Mouse (Mus musculus): ENCODE measurements around the gene Mapkapk2. TPM values are rescaled to one million over a fixed set of nuclear protein-coding genes. Genes with fewer than 3 reads are reported as not detected.
"Not testable (repeated sequence)": the region's sequence is repeated elsewhere in the genome, so short reads cannot be mapped to it uniquely, and the experiment has no call there.

Gene Mapkapk2
- 9.1 and 15.7 TPM in 2 replicates for polyA plus RNA-seq (2015; fragmentation: Nextera tagmentation; extraction: Ambion mirVana)

DNA sequence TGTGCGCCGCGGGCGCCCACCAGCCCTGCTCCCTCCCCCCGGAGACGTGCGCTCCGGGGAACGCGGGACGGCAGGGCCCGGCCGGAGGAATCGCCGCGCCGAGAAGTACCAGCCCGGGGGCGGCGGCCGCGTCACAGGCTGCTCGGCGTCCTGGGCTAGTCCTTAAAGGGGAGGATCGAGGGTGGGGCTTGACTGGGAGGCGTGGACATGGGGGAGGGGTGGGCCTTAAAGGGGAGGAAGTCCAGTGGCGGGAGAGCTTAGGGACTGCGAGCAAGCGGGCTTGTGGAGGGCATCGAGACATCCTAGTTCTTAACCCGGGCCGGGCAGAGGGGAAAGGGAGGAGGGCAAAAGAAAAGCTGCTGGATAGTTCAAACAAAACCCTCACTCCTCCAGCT lies at the start of gene Mapkapk2:
Mapkapk2 (minus strand) TSS at position 127 of the 395 bp plus-strand sequence.
- WGBS: 1% methylated on average over 27 of the region's 32 CpGs

DNA sequence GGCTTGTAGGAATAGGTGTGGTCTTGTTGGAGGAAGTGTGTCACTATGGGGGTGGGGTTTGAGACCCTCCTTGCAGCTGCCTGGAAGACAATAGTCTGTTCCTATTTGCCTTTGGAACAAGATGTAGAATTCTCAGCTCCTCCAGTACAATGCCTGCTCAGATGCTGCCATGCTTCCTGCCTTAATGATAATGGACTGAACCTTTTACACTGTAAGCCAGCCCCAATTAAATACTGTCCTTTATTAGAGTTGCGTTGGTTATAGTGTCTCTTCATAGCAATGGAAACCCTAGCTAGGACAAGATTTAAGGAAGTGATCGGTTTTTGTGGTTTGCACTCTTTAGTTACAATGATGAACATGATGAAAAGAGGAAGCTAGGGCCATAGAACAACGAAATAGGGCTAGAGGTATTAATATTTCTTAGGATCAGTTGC lies 48.6 kb upstream of the Mapkapk2 start:
- Histone ChIP-seq H3K4me2 (ENCODE audit: low read length) (no peak overlapping the region), H3K9me3 (ENCODE audit: control insufficient read depth, low read length) (no peaks in the 10 kb centered on the region), H3K9ac (ENCODE audit: low read depth, low read length) (no peak overlapping the region), H3K36me3 (ENCODE audit: control insufficient read depth, insufficient read depth, low read length) (no peaks in the 10 kb centered on the region), H3K27me3 (replicated peaks; ENCODE audit: control insufficient read depth, insufficient read depth, low read length) (no peaks in the 10 kb centered on the region), H3K4me1 (ENCODE audit: control insufficient read depth, insufficient read depth, low read depth, low read length) (no peaks in the 10 kb centered on the region), H3K27ac (ENCODE audit: low read depth, low read length) (no peak overlapping the region), H3K4me3 (ENCODE audit: low read length) (no peak overlapping the region)
- ATAC-seq: no peak
- 89% methylated on average over 3 of the region's 3 CpGs for WGBS

More for the DNA sequence above, at the start of gene Mapkapk2:
- Histone ChIP-seq H3K4me3 (ENCODE audit: low read length) (peak within 1 kb of the TSS; percentile 91), H3K27ac (ENCODE audit: low read depth, low read length) (peak within 1 kb of the TSS; percentile 80), H3K4me1 (ENCODE audit: control insufficient read depth, insufficient read depth, low read depth, low read length) (peaks cover 18% of the 10 kb centered on the region), H3K4me2 (ENCODE audit: low read length) (peak within 1 kb of the TSS; percentile 90), H3K27me3 (replicated peaks; ENCODE audit: control insufficient read depth, insufficient read depth, low read length) (no peaks in the 10 kb centered on the region), H3K36me3 (ENCODE audit: control insufficient read depth, insufficient read depth, low read length) (no peaks in the 10 kb centered on the region), H3K9ac (ENCODE audit: low read depth, low read length) (peak within 1 kb of the TSS; percentile 88), H3K9me3 (ENCODE audit: control insufficient read depth, low read length) (no peaks in the 10 kb centered on the region)
- peak; percentile 96 for ATAC-seq

DNA sequence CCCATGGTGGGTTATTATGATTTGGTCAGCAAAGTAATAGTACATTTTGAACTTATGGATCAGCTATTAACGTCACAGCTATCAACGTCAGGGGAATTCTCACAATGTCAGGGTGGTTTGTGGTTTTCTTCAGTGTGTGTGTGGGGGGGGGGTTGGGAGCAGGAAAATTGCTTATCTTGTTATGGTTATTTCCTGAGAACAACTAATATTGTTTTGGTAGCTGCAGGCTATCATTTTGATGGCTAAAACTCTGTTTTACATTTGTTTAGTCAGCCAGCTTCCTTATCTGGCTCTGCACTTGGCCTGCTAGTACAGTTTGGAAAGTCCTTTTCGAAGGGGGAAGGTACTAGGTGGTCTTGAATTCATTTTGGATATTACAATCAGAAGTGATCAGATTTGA lies 47.6 kb upstream of the Mapkapk2 start:
- H3K9ac ChIP-seq (ENCODE audit: low read depth, low read length); H3K9me3 ChIP-seq (ENCODE audit: control insufficient read depth, low read length); H3K27ac ChIP-seq (ENCODE audit: low read depth, low read length); H3K4me3 ChIP-seq (ENCODE audit: low read length); H3K27me3 ChIP-seq (replicated peaks; ENCODE audit: control insufficient read depth, insufficient read depth, low read length); H3K4me2 ChIP-seq (ENCODE audit: low read length); H3K4me1 ChIP-seq (ENCODE audit: control insufficient read depth, insufficient read depth, low read depth, low read length); H3K36me3 ChIP-seq (ENCODE audit: control insufficient read depth, insufficient read depth, low read length); ATAC-seq: not testable (repeated sequence)
- WGBS: 89% methylated on average over 3 of the region's 3 CpGs

DNA sequence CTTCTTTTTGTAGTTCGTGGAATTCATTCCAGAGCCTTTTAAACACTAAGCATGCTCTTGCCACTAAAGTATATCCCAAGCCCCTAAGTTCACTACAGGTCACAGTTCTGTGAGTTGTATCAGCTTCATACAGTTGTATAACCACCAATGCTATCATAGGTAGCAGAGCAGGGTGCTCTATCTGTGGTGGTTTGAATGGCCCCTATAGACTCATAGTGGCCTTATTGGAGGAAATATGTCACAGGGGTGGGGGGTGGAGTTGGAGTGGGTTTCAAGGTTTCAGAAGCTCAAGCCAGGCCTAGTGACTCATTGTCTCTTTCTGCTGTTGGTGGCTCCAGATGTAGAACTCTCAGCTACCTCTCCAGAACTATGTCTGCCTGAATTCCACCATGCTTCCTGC lies 44.8 kb upstream of the Mapkapk2 start:
- no peaks in the 10 kb centered on the region for H3K9me3 ChIP-seq (ENCODE audit: control insufficient read depth, low read length)
- H3K27ac ChIP-seq (ENCODE audit: low read depth, low read length): no peak overlapping the region
- no peaks in the 10 kb centered on the region for H3K27me3 ChIP-seq (replicated peaks; ENCODE audit: control insufficient read depth, insufficient read depth, low read length)
- H3K4me1 ChIP-seq (ENCODE audit: control insufficient read depth, insufficient read depth, low read depth, low read length): peaks cover 4% of the 10 kb centered on the region; the same call in 1 of the 2 replicates
- H3K9ac ChIP-seq (ENCODE audit: low read depth, low read length): no peak overlapping the region
- no peaks in the 10 kb centered on the region for H3K36me3 ChIP-seq (ENCODE audit: control insufficient read depth, insufficient read depth, low read length)
- no peak overlapping the region for H3K4me2 ChIP-seq (ENCODE audit: low read length)
- ATAC-seq: no peak
- 97% methylated on average over 1 of the region's 1 CpGs for WGBS
- H3K4me3 ChIP-seq (ENCODE audit: low read length): no peak overlapping the region

DNA sequence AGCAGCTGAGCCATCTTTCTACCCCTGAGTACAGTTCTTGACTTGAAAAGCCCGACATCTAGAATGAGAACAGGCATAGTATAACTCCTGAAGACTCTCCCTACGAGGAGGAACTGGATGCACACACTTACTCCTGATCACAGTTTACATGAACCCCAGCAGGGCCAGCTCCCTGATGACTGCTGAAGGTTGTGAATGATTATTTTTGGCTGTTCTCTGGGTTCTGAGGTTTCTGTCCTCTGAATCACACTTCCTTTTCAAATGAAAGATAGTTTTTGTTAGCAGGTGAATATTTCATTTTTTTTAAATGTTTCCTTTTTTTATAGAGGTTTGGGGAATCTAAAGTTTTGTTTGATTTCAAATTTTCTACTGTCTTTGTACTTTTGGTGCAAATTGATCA lies 43.8 kb upstream of the Mapkapk2 start:
- H3K27me3 ChIP-seq (replicated peaks; ENCODE audit: control insufficient read depth, insufficient read depth, low read length): no peaks in the 10 kb centered on the region
- 76% methylated on average over 2 of the region's 2 CpGs for WGBS
- H3K4me3 ChIP-seq (ENCODE audit: low read length): no peak overlapping the region
- H3K4me2 ChIP-seq (ENCODE audit: low read length): no peak overlapping the region
- no peaks in the 10 kb centered on the region for H3K36me3 ChIP-seq (ENCODE audit: control insufficient read depth, insufficient read depth, low read length)
- H3K9me3 ChIP-seq (ENCODE audit: control insufficient read depth, low read length): no peaks in the 10 kb centered on the region
- no peak overlapping the region for H3K27ac ChIP-seq (ENCODE audit: low read depth, low read length)
- ATAC-seq: no peak
- no peak overlapping the region for H3K9ac ChIP-seq (ENCODE audit: low read depth, low read length)
- H3K4me1 ChIP-seq (ENCODE audit: control insufficient read depth, insufficient read depth, low read depth, low read length): peaks cover 6% of the 10 kb centered on the region

DNA sequence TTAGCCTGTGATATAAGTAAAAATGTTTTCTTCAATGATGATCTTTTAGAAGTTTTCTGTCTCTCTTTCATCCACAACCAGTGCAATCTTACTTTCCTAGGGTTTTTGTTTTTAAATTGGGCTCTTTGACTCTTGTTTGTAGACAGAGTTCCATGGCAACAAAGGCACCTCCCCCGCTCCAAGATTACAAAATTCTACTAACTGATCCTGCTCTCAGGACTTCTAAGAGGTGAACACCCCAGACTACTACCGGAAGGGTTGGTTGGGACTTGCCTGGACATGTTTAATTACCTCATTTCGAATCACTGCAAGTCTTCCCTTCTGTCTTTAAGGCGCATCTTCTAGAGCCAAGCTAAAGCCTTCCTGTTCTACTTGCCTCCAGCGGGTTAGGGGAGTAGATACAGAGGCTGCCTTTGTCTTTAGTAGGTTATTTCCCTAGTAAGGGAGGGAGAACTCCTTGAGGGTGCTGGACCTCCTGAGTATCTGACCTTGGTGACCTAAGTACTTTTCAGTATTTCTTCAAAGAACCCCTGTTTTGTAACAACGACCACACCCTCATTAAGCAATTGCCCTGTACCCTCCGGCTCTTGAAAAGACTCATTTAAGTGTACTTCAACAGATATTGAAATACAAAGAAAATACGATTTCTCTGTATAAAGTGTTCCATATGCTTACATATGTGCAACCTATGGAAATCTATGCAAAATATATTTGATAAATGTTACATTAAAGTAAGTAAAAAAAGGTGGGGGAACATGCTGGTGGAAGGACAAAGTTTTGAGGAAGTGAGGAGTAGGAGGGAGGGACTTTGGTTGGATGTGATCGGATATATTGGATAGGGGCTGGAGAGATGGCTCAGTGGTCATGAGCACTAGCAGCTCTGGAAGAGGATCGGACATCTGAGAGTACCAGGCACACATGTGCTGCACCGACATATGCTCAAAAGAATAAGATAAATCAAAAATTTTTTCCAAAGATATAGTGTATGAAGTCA lies 41.8 kb upstream of the Mapkapk2 start:
- Histone ChIP-seq H3K4me2 (ENCODE audit: low read length) (peak overlapping the region; percentile 80), H3K4me3 (ENCODE audit: low read length) (peak overlapping the region; percentile 90), H3K27me3 (replicated peaks; ENCODE audit: control insufficient read depth, insufficient read depth, low read length) (no peaks in the 10 kb centered on the region), H3K27ac (ENCODE audit: low read depth, low read length) (no peak overlapping the region), H3K36me3 (ENCODE audit: control insufficient read depth, insufficient read depth, low read length) (no peaks in the 10 kb centered on the region), H3K4me1 (ENCODE audit: control insufficient read depth, insufficient read depth, low read depth, low read length) (peaks cover 16% of the 10 kb centered on the region), H3K9me3 (ENCODE audit: control insufficient read depth, low read length) (no peaks in the 10 kb centered on the region), H3K9ac (ENCODE audit: low read depth, low read length) (no peak overlapping the region)
- no peak for ATAC-seq
- WGBS: 79% methylated on average over 11 of the region's 11 CpGs

DNA sequence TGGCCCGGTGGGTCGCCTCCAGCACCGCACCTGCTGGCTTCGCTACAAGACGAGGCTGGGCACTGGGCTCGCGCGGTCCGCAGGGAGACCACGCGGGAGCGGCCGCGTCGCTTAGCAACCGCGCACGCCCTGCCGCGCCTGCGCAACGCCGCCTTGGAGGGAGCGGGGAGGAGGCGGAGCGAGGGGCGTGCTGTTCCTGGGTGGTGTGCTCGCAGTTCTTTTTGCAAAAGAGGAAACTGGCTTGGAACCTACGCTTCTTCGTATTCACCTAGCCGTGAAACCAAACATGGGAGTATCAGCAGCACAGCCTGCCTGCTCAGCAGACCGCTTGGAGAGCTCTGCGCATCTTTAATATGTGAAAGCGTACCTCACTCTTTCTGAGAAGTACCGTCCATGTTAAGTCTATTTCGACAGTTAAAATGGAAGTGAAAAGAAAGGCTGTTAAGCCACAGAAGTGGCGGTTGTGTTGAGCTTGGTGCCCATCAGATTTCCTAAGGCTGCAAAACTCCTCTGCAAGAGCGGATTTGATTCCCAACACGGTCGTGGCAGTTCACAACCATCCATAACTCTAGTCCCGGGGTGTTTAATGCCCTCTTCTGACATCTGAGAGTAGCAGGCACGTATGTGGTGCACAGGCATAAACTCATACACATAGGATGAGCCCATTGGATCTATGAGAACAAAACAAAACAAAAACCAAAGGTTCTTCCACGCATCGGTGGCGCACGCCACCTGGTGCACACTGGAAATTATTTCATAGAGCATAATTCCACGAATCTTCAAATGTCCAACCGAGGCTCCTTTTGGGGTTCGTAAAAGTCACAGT lies 40.8 kb upstream of the Mapkapk2 start, which contains the start of gene Dyrk3:
Dyrk3 (minus strand) TSS at position 150 of the 826 bp plus-strand sequence.
- no peaks in the 10 kb centered on the region for H3K9me3 ChIP-seq (ENCODE audit: control insufficient read depth, low read length)
- peak within 1 kb of the TSS; percentile 95 for H3K27ac ChIP-seq (ENCODE audit: low read depth, low read length)
- peak within 1 kb of the TSS; percentile 80 for H3K4me2 ChIP-seq (ENCODE audit: low read length)
- H3K4me1 ChIP-seq (ENCODE audit: control insufficient read depth, insufficient read depth, low read depth, low read length): peaks cover 22% of the 10 kb centered on the region
- ATAC-seq: peak; percentile 98
- peak within 1 kb of the TSS; percentile 90 for H3K4me3 ChIP-seq (ENCODE audit: low read length)
- 4% methylated on average over 49 of the region's 49 CpGs for WGBS
- H3K9ac ChIP-seq (ENCODE audit: low read depth, low read length): peak within 1 kb of the TSS; percentile 86
- no peaks in the 10 kb centered on the region for H3K27me3 ChIP-seq (replicated peaks; ENCODE audit: control insufficient read depth, insufficient read depth, low read length)
- H3K36me3 ChIP-seq (ENCODE audit: control insufficient read depth, insufficient read depth, low read length): no peaks in the 10 kb centered on the region

DNA sequence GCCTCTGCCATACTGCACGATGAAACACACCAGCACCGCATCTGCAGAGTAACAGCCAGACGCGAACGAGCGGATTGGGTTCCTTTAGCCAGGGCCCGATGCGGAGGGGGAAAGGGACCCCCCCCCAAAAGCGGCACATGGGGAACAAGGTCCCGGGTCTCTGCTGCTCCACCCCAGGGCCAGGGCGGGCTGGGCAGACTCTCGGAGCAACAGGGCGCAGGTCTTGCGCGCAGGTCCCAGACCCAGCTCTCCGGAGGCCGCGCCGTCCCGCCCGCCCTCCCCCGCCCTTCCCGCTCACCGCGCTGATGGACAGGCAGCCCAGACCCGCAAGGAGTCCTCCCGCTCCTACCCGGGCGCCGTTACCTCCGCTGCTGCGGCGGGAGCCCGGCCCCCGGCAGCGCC lies 40.1 kb upstream of the Mapkapk2 start:
- Histone ChIP-seq H3K27me3 (replicated peaks; ENCODE audit: control insufficient read depth, insufficient read depth, low read length) (no peaks in the 10 kb centered on the region), H3K4me3 (ENCODE audit: low read length) (peak overlapping the region; percentile 90), H3K4me1 (ENCODE audit: control insufficient read depth, insufficient read depth, low read depth, low read length) (peaks cover 22% of the 10 kb centered on the region), H3K9ac (ENCODE audit: low read depth, low read length) (peak overlapping the region; percentile 86), H3K27ac (ENCODE audit: low read depth, low read length) (peak overlapping the region; percentile 95), H3K36me3 (ENCODE audit: control insufficient read depth, insufficient read depth, low read length) (no peaks in the 10 kb centered on the region), H3K9me3 (ENCODE audit: control insufficient read depth, low read length) (no peaks in the 10 kb centered on the region), H3K4me2 (ENCODE audit: low read length) (peak overlapping the region; percentile 80)
- ATAC-seq: peak; percentile 87
- under 1% methylated on average over 29 of the region's 36 CpGs for WGBS
